Mouse (Mus musculus) thymus, adult 2 months (tissue): ENCODE results near the gene Tha1. TPM values are rescaled to one million over a fixed set of nuclear protein-coding genes. Genes with fewer than 3 reads are reported as not detected.
A peak's percentile ranks its signal among the peaks of the same experiment; 100 is the strongest.

ENCODE experiments used
- DNase-seq: peaks from one replicate; pipeline ENCODE4 v3.0.0; 2021
- H3K27ac ChIP-seq: fragments of 200-500 bp; 2 replicates; pipeline ENCODE4 v1.5.1; 2012; ENCODE audit warnings: low read length, control low read depth; ENCODE audit not compliant: control insufficient read depth, insufficient read depth
- H3K27me3 ChIP-seq: fragments of 200-500 bp; 2 replicates; pipeline ENCODE4 v1.6.1; 2012; ENCODE audit warnings: mild to moderate bottlenecking, low read length, moderate library complexity, mixed read lengths; ENCODE audit not compliant: control insufficient read depth, insufficient read depth
- H3K36me3 ChIP-seq: fragments of 200-500 bp; 2 replicates; pipeline ENCODE4 v1.6.1; 2012; ENCODE audit warnings: mild to moderate bottlenecking, low read length, moderate library complexity; ENCODE audit not compliant: control insufficient read depth, insufficient read depth
- H3K4me1 ChIP-seq: fragments of 200-500 bp; replicated peaks from 2 replicates; pipeline ENCODE4 v1.6.1; 2012; ENCODE audit warnings: low read length; ENCODE audit not compliant: control insufficient read depth, insufficient read depth
- H3K4me3 ChIP-seq: fragments of 200-500 bp; 2 replicates; pipeline ENCODE4 v1.5.1; 2012; ENCODE audit warnings: mild to moderate bottlenecking, low read length, control low read depth, moderate library complexity; ENCODE audit not compliant: control insufficient read depth, insufficient read depth
- CTCF ChIP-seq: fragments of 200-500 bp; IDR thresholded peaks from 2 replicates; pipeline ENCODE4 v1.5.1; 2012; ENCODE audit warnings: mild to moderate bottlenecking, control low read depth, low read length, moderate library complexity, borderline replicate concordance; ENCODE audit not compliant: control insufficient read depth, poor library complexity, insufficient read depth; ENCODE audit errors: extremely low read depth
- POLR2A ChIP-seq: fragments of 200-500 bp; IDR thresholded peaks from 2 replicates; pipeline ENCODE4 v1.6.1; 2012; ENCODE audit warnings: mild to moderate bottlenecking, low read length, control low read depth, moderate library complexity; ENCODE audit not compliant: control insufficient read depth, poor library complexity, insufficient read depth; ENCODE audit errors: extremely low read depth
- WGBS: fragments of 180-500 bp; shearing (Covaris S2); methylation state at CpG from one replicate; pipeline ENCODE4 v1.1.7; 2018; 5-methylcytosine and 5-hydroxymethylcytosine counted together
- polyA plus RNA-seq: library from polyadenylated mRNA; depleted of rRNA; stranded (reverse); fragments of >200 nt; gene quantifications from 2 replicates; pipeline ENCODE4 v1.2.3, GENCODE M21; 2012

Tha1 gene
- polyA plus RNA-seq, 1 experiment = 16.9 TPM

DNA sequence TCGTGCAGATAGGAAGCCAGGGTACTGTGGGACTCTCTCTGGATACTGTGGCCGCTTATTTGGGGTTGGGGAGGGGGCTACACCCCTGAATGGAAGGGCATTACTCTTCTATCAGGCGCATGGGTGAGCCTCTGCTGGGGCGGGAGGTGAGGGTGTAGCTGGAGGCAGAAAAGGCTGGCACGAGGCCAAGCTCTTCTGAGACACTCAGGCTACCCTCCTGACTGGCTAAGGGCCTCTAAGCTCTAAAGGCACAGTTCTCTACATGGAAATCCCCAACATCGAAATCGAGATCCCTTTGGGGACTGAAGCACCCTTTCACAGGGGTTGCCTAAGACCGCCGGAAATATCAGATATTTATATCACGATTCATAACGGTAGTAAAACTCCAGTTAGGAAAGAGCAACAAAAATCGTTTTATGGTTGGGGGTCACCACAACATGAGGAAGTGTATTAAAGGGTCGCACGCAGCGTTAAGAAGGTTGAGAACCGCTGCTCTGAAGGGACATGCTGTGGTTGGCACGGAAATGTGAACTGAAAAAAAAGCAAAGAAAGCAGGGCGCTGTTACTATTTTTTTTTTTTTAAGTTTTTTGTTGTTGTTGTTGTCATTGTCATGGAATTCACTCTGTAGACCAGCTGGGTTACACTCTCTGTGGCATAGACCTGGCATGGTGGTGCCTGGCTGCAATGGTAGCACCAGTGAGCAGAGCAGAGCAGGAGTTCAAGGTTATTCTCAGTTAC, 45.0 kb downstream of the Tha1 start:
- Histone ChIP-seq H3K4me1 (peaks cover 64% of the 10 kb centered on the region), H3K36me3 (no peaks in the 10 kb centered on the region), H3K27me3 (no peaks in the 10 kb centered on the region), H3K4me3 (peak overlapping the region; percentile 8; the same call in 1 of the 2 replicates), H3K27ac (peak overlapping the region; percentile 90)
- DNase-seq = peak; percentile 49
- 19% methylated on average over 18 of the region's 18 CpGs for WGBS
- no peak for TF ChIP-seq CTCF
- TF ChIP-seq POLR2A = no peak

DNA sequence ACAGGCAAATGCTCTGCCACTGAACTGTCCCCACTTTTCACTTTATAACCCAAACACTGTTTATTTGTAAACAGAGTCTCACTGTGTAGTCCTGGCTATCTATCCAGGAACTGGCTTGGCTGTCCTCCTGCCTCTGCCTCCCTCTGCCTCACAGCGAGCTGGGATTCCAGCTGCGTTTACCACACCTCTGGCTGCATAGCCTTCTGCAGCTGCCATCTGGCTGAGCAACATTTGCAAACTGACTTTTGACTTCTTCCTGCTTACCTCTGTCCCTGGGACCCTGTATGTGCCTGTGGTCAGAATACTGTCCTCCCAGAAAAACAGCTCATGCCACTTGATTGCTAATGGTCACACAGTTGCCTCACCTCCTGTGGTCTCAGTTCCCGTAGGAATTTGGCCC, 45.9 kb downstream of the Tha1 start:
- TF ChIP-seq CTCF = no peak
- no peak for TF ChIP-seq POLR2A
- Histone ChIP-seq H3K4me1 (peaks cover 60% of the 10 kb centered on the region), H3K27me3 (no peaks in the 10 kb centered on the region), H3K36me3 (no peaks in the 10 kb centered on the region), H3K27ac (peak overlapping the region; percentile 90), H3K4me3 (no peak overlapping the region; the same call in 1 of the 2 replicates)
- 28% methylated on average over 3 of the region's 3 CpGs for WGBS
- peak; percentile 36 for DNase-seq

DNA sequence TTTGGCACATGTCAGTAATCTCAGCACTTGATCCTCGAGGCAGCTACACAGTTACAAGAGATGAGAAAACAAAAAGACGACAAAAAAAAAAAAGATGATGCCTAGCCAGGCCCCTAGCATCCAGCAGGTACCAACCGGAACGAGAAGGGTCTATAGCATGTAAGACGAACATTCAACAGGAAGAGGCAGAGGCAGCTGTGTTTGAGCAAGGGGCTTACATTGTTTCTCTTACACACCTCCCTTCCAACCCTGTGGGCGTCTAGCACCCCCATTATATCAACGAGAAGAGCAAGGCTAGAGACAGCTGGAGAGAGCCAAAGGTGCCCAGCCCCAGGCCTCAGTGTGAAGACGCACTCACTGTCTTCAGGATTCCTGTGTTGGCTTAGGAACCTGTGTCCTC, 46.4 kb downstream of the Tha1 start:
- TF ChIP-seq CTCF (no peak), POLR2A (no peak)
- H3K27ac ChIP-seq = peak overlapping the region; percentile 90
- DNase-seq = peak; percentile 27
- peaks cover 60% of the 10 kb centered on the region for H3K4me1 ChIP-seq
- WGBS = 36% methylated on average over 8 of the region's 8 CpGs
- H3K36me3 ChIP-seq = no peaks in the 10 kb centered on the region
- H3K4me3 ChIP-seq = no peak overlapping the region
- H3K27me3 ChIP-seq = no peaks in the 10 kb centered on the region

DNA sequence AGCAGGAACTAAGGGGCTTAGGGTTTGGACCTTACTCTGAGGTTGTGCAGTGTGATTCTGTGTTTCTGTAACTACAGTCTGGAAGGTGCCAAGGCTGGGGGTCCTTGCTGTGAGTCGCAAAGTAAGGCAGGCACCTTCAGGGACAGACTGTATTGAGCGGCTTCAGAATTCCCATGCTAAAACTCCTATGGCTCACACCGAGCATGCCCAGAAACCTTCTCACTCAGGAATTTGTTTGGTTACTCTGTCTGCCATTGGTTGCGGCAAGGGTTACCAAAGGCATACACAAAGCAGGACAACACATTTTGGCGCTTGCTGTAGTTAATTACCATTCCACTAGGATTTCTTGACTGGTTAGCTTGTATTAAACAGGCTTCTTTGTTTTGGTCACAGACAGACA, 47.1 kb downstream of the Tha1 start:
- peaks cover 53% of the 10 kb centered on the region for H3K4me1 ChIP-seq
- no peak for TF ChIP-seq CTCF
- 72% methylated on average over 5 of the region's 5 CpGs for WGBS

DNA sequence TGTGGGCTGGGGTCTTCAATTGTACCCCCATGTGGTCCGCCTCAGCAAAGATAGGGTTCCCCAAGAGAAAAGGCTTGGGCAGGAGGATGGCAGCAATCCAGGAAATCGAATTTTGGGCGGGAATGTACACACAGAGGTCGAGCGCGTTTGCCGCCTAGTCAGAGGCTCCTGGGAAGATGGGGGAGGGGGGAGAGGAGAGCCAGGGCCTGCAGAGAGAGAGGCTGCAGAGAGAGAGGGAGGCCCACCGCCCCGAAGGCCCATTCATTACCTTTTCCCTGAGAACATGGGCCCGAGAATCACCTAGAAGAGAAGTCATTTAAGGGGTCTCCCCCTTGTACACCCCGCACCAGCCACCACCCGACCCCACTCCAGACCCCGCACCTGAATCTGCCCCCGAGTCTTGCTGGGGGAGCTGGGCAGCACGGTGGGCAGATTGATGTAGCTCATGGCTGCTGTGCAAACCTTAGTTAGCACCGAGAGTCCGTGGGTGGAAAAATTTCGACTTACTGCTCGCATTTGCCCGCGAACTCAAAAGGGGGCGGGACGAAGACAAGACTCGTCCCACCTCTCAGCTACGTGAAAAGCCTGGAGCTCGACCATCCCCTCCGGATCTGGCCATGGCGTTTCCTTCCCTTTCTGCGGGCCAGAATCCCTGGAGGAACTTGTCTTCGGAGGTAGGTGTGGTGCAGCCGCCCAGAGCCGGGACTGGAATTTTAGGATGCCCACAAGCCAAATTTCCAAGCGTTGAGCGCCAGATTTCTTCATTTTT, 47.8 kb downstream of the Tha1 start, which contains the start of the genes Afmid and Tk1:
TSS of gene Afmid (plus strand) at position 592 of the 769 bp plus-strand sequence.
TSS of gene Tk1 (minus strand) at position 760 of the 769 bp plus-strand sequence.
- peak within 1 kb of the TSS; percentile 90 for H3K27ac ChIP-seq
- TF ChIP-seq POLR2A = no peak
- no peak for TF ChIP-seq CTCF
- no peaks in the 10 kb centered on the region for H3K27me3 ChIP-seq
- under 1% methylated on average over 34 of the region's 34 CpGs for WGBS
- H3K4me1 ChIP-seq = peaks cover 53% of the 10 kb centered on the region
- H3K4me3 ChIP-seq = peak within 1 kb of the TSS; percentile 54
- peaks cover 6% of the 10 kb centered on the region; the same call in 1 of the 2 replicates for H3K36me3 ChIP-seq
- peak; percentile 67 for DNase-seq

More for the DNA sequence above, 47.1 kb downstream of the Tha1 start:
- Histone ChIP-seq H3K27me3 (no peaks in the 10 kb centered on the region), H3K4me3 (peak overlapping the region; percentile 54), H3K36me3 (peaks cover 3% of the 10 kb centered on the region; the same call in 1 of the 2 replicates), H3K27ac (peak overlapping the region; percentile 7; the same call in 1 of the 2 replicates)
- no peak for DNase-seq
